ENCODE assay signal across 8 mouse cellular contexts in genomic region chr7:114065407-114066185, GRCm38 (mm10). TPM values are rescaled to one million over a fixed set of nuclear protein-coding genes. Genes with fewer than 3 reads are reported as not detected.
DNase-seq lines count a peak whose midpoint lies in the region; ATAC-seq and TF ChIP-seq lines count a peak whose summit lies in the region.

No protein-coding gene starts in this region.

- ATAC-seq in heart, embryonic 14.5 days (ENCODE audit: insufficient number of reproducible peaks, insufficient read depth, low FRiP score, low read depth), result peak; percentile 55
- peak; percentile 52; the same call in 1 of the 2 replicates for ATAC-seq in kidney, embryonic 16.5 days (ENCODE audit: low FRiP score, low TSS enrichment)
- ATAC-seq in stomach, embryonic 15.5 days (ENCODE audit: insufficient read depth, low FRiP score, low read depth), result no peak

- H3K36me3 ChIP-seq in heart, embryonic 14.5 days (ENCODE audit: control insufficient read depth, insufficient read depth, low read length), result no peaks in the 10 kb centered on the region
- no peaks in the 10 kb centered on the region for H3K36me3 ChIP-seq in heart, adult 2 months (ENCODE audit: control insufficient read depth, insufficient read depth, low read length)
- H3K36me3 ChIP-seq in kidney, embryonic 16.5 days (ENCODE audit: insufficient read depth, low read length), result no peaks in the 10 kb centered on the region
- H3K36me3 ChIP-seq in stomach, embryonic 15.5 days, result no peaks in the 10 kb centered on the region

- WGBS in heart, embryonic 14.5 days, result 27% methylated on average over 11 of the region's 11 CpGs
- WGBS in heart, adult 2 months, result 56% methylated on average over 11 of the region's 11 CpGs
- 37% methylated on average over 11 of the region's 11 CpGs for WGBS in kidney, embryonic 16.5 days
- WGBS in stomach, embryonic 15.5 days, result 37% methylated on average over 11 of the region's 11 CpGs

- peak overlapping the region; percentile 58 to 74 for H3K27ac ChIP-seq in heart, embryonic 14.5 days (replicated peaks in 1 of 2; ENCODE audit: control insufficient read depth in 1 of 2, insufficient read depth in 1 of 2, low read depth in 2 of 2, low read length in 2 of 2)
- no peak overlapping the region; the same call in 1 of the 2 replicates for H3K27ac ChIP-seq in heart, adult 2 months
- H3K27ac ChIP-seq in kidney, embryonic 16.5 days (ENCODE audit: low read length), result peak overlapping the region; percentile 54; the same call in 1 of the 2 replicates
- H3K27ac ChIP-seq in stomach, embryonic 15.5 days, result peak overlapping the region; percentile 42

- no peak for TF ChIP-seq CTCF in heart, adult 2 months (IDR thresholded peaks at IDR 0.05)

- no peak for TF ChIP-seq EP300 in heart, adult 2 months (IDR thresholded peaks at IDR 0.05; ENCODE audit: insufficient read depth, low read depth, low read length)

- no peak for DNase-seq in heart, adult 2 months
- DNase-seq in lung, postnatal 10 days, result peak; percentile 25
- DNase-seq in lung, postnatal 14 days, result no peak
- no peak for DNase-seq in thymus, adult 18-20 months
- DNase-seq in thymus, postnatal 0 days (ENCODE audit: low spot score), result no peak

- 0 out of 2 replicates have a peak, but pooled peaks cover 2% of the 10 kb centered on the region for H3K79me2 ChIP-seq in heart, adult 2 months (replicated peaks; ENCODE audit: control insufficient read depth, insufficient read depth, low read length)

- H3K4me3 ChIP-seq in heart, embryonic 14.5 days (ENCODE audit: control insufficient read depth in 1 of 2, insufficient read depth in 1 of 2, low read depth in 1 of 2, low read length in 2 of 2), result no peak overlapping the region
- H3K4me3 ChIP-seq in heart, adult 2 months, result no peak overlapping the region
- no peak overlapping the region for H3K4me3 ChIP-seq in kidney, embryonic 16.5 days (ENCODE audit: low read length)
- no peak overlapping the region for H3K4me3 ChIP-seq in stomach, embryonic 15.5 days (replicated peaks)

- peaks cover 19 to 42% of the 10 kb centered on the region in 2 experiments for H3K4me1 ChIP-seq in heart, embryonic 14.5 days (ENCODE audit: control insufficient read depth in 2 of 2, insufficient read depth in 2 of 2, low read length in 2 of 2)
- peaks cover 15% of the 10 kb centered on the region for H3K4me1 ChIP-seq in heart, adult 2 months (ENCODE audit: control insufficient read depth, insufficient read depth, low read length)
- peaks cover 21% of the 10 kb centered on the region for H3K4me1 ChIP-seq in kidney, embryonic 16.5 days (ENCODE audit: insufficient read depth, low read length)
- H3K4me1 ChIP-seq in stomach, embryonic 15.5 days, result peaks cover 10% of the 10 kb centered on the region

- H3K27me3 ChIP-seq in heart, embryonic 14.5 days (ENCODE audit: control insufficient read depth, insufficient read depth, low read length), result no peaks in the 10 kb centered on the region
- no peaks in the 10 kb centered on the region for H3K27me3 ChIP-seq in heart, adult 2 months (ENCODE audit: control insufficient read depth, insufficient read depth, low read length)
- no peaks in the 10 kb centered on the region for H3K27me3 ChIP-seq in kidney, embryonic 16.5 days (ENCODE audit: insufficient read depth, low read length)
- H3K27me3 ChIP-seq in stomach, embryonic 15.5 days (replicated peaks), result no peaks in the 10 kb centered on the region

- H3K9ac ChIP-seq in heart, embryonic 14.5 days (ENCODE audit: low read length), result 0 out of 2 replicates have a peak overlapping the region, but pooled peaks have one; percentile 45
- H3K9ac ChIP-seq in heart, adult 2 months (ENCODE audit: low read depth, low read length), result no peak overlapping the region
- H3K9ac ChIP-seq in kidney, embryonic 16.5 days (replicated peaks; ENCODE audit: low read length), result no peak overlapping the region
- H3K9ac ChIP-seq in stomach, embryonic 15.5 days, result no peak overlapping the region

- TF ChIP-seq POLR2A in heart, adult 2 months (IDR thresholded peaks at IDR 0.05; ENCODE audit: insufficient read depth, low read depth, low read length), result no peak

- H3K4me2 ChIP-seq in heart, embryonic 14.5 days (ENCODE audit: low read length), result peak overlapping the region; percentile 59; the same call in 1 of the 2 replicates
- H3K4me2 ChIP-seq in kidney, embryonic 16.5 days (replicated peaks; ENCODE audit: low read depth, low read length), result no peak overlapping the region
- H3K4me2 ChIP-seq in stomach, embryonic 15.5 days, result peak overlapping the region; percentile 52

- H3K9me3 ChIP-seq in heart, embryonic 14.5 days (ENCODE audit: control insufficient read depth, low read length), result no peaks in the 10 kb centered on the region
- H3K9me3 ChIP-seq in kidney, embryonic 16.5 days (ENCODE audit: low read length), result 0 out of 2 replicates have a peak, but pooled peaks cover 4% of the 10 kb centered on the region
- H3K9me3 ChIP-seq in stomach, embryonic 15.5 days, result no peaks in the 10 kb centered on the region

- intact Hi-C loops in heart, adult 2 months (cut with DNase I), result loop anchor here (5.0 kb wide), 1 partner anchor 52 kb away; the partner anchor contains the start of gene Rras2

RNA-seq across cellular contexts. Expression of gene Rras2, which starts 52.0 kb away (rescaled TPM):
- polyA plus RNA-seq in heart, embryonic 14.5 days (2014; fragmentation: Nextera tagmentation; extraction: Ambion mirVana), result 56.3 and 63.2 TPM in 2 replicates
- 10 to 100 TPM; 48.5 to 52.0 TPM for total RNA-seq in heart, adult 2 months (2021)
- 17.5 and 29.8 TPM in 2 replicates for polyA plus RNA-seq in heart, adult 2 months (2012; rRNA removed)
- polyA plus RNA-seq in kidney, embryonic 16.5 days (2015; fragmentation: Nextera tagmentation; extraction: Ambion mirVana), result 33.6 and 36.4 TPM in 2 replicates
- 28.5 and 29.9 TPM in 2 replicates for polyA plus RNA-seq in stomach, embryonic 15.5 days (2015; fragmentation: Nextera tagmentation; extraction: Ambion mirVana)
- 56.8 and 58.2 TPM in 2 replicates for polyA plus RNA-seq in thymus, postnatal 0 days (2015; fragmentation: Nextera tagmentation; extraction: Ambion mirVana)
